Mouse (Mus musculus): ENCODE data around the gene Tnxb.

- TF ChIP-seq CTCF (IDR thresholded peaks at IDR 0.05; ENCODE audit: low read depth, low read length) (no peak), GATA1 (IDR thresholded peaks at IDR 0.05; ENCODE audit: borderline replicate concordance, low read length) (no peak)
Observed at GRCm38 (mm10) chr17:34692906-34693305, 22.6 kb downstream of the Tnxb start.

Data from G1E (cell line).